Mouse (Mus musculus): ENCODE measurements around the gene Endod1.

The Endod1 gene

DNA sequence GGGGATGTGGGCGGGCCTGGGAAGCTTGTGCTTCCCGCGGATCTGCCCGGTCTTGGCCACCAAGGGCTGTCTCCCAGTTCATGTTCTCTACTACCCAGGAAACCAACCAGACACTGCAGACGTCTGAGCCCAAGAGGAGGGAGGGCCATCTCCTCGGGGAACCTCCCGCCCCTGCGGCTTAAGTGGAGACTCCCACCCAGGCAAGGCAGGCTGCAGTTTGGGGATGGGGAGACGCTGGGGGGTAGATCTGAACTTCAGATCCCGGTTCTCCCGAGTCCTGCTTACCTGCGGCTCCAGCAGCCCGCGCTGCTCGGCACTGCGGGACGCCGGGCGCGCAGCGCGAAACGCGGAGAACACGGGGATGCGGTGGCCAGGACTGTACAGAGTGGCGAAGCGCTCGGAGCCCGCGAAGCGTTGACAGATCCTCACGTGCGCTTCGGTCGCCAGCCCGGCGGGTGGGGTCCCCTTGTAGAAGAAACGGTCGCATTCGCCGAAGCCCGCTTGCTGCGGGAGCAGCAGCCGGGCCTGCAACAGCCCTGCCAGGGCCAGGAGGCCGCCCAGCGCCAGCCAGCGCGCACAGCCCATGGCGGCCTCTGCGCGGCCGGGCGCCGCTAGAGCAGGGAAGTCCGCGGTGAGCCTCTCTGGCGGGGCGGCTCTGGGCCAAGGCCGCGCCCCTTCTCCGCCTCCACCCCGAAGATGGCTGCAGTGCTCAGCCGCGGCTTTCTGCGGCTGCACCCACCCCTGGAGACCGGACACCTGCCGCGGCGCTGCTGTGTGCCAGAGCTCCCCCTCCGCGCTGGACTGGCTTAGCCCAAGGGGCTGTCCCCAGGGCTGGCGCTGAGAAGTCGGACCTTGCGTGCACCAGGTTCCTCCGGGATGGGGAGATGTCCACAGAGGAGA lies 671 bp downstream of the Endod1 start:
- CTCF ChIA-PET: no interaction called here

GRCm38 (mm10) chr9:14379769-14380385 lies 1.4 kb downstream of the Endod1 start:
- CTCF ChIA-PET: no interaction called here

DNA sequence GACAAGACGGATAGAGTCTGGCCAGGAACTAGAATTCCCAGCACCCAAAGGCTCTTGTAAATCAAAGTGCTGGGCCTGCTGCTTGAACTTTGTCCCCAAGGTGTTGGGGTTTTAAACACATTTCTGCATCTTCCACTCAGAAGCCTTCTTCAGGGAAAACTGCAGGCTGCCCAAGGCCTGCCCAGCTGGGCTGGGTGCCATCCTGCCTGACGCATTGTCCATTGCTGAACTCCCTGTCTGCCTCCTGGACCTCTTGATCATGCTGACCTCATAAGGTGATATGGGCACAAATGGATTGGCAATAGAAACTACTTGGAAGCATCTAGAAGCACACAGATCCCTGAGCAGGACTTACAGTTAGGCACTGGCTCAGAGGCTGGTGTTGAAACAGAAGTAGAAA lies 3.2 kb downstream of the Endod1 start:
- CTCF ChIA-PET: interaction anchor here (0.6 kb wide), 1 partner anchor 505 kb away, joined by 3 read pairs; no protein-coding TSS in a partner anchor

GRCm38 (mm10) chr9:14376149-14376548 lies 5.2 kb downstream of the Endod1 start:
- CTCF ChIA-PET: no interaction called here

- CTCF ChIA-PET: interaction anchor here (0.5 kb wide), 1 partner anchor 25 kb away, joined by 4 read pairs; no protein-coding TSS in a partner anchor
Observed at GRCm38 (mm10) chr9:14372440-14372839, 8.9 kb downstream of the Endod1 start.

DNA sequence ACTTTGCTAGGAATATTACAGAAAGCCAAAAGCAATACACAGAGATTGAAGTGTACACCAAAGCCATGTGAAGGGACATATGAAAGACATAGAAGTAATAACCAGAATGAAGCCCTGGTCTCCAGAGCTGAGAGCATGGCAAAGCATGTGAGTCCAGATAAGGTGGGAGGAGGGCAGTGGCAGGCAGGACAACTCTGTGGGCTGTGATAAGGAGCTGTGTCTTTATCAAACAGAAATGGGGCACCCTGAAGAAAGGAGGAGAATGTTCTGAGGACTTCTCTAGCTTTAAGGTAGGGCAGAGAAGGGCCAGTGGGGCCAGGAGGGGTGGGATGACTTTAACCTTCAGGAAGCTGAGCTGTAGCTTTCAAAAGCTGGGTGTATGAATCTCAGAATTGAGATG lies 12.0 kb downstream of the Endod1 start:
- CTCF ChIA-PET: no interaction called here

- CTCF ChIA-PET: no interaction called here
Observed at GRCm38 (mm10) chr9:14367850-14368249, 13.5 kb downstream of the Endod1 start.

- CTCF ChIA-PET: interaction anchor here (0.7 kb wide), 1 partner anchor 17 kb away, joined by 3 read pairs; no protein-coding TSS in a partner anchor
Observed at GRCm38 (mm10) chr9:14365481-14366125, 15.7 kb downstream of the Endod1 start.

GRCm38 (mm10) chr9:14364719-14365118 lies 16.6 kb downstream of the Endod1 start:
- CTCF ChIA-PET: interaction anchor here (0.7 to 1.1 kb wide), 2 partner anchors 14 to 16 kb away, joined by 3 read pairs; no protein-coding TSS in a partner anchor

DNA sequence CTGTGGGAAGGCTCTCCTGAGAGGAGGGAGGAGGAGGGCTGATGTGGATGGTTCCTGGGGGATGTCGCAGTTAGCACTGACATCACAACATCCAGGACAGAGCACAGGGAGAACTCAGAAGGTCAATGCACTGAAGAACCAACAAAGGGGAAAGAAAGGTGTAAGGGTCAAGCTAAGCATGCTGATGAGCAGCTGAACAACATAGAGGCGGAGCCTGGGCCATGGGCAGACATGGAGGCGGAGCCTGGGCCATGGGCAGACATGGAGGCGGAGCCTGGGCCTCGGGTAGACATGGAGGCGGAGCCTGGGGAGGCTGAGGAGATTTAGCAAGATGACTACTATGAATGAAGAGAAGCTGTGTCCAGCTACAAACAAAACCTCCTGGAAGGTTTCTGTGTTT lies 17.8 kb downstream of the Endod1 start:
- CTCF ChIA-PET: interaction anchor here (0.7 to 1.1 kb wide), 2 partner anchors 12 to 188 kb away, joined by 3 to 6 read pairs; no protein-coding TSS in a partner anchor

- CTCF ChIA-PET: interaction anchor here (0.5 kb wide), 1 partner anchor 35 kb away, joined by 3 read pairs; no protein-coding TSS in a partner anchor
Observed at GRCm38 (mm10) chr9:14362068-14362768, 19.1 kb downstream of the Endod1 start.

GRCm38 (mm10) chr9:14357033-14357432 lies 24.3 kb downstream of the Endod1 start:
- CTCF ChIA-PET: no interaction called here

GRCm38 (mm10) chr9:14354852-14355251 lies 26.5 kb downstream of the Endod1 start:
- CTCF ChIA-PET: interaction anchor here (0.7 kb wide), 1 partner anchor 429 kb away, joined by 3 read pairs; no protein-coding TSS in a partner anchor

DNA sequence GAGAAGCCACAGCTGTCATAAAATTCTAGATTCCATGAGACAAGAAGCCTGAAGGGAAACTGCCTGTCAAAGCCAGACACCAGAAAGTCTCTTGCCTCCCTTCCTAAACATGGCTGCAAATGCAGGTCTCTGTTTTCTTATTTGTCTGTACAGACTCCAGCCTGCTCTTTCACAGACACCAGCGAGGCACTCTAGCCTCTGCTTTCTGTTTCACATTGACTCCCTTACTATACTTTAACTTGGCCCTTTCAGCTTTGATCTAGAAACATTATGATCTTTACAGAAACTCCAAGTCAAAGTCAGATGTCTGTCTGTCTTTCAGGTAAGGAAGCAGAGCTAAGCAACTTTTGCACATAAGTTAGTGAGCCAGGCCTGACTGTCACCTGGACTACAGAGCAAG lies 29.0 kb downstream of the Endod1 start:
- CTCF ChIA-PET: no interaction called here

GRCm38 (mm10) chr9:14350787-14351186 lies 30.5 kb downstream of the Endod1 start:
- CTCF ChIA-PET: interaction anchor here (0.6 to 1.2 kb wide), 2 partner anchors 13 to 728 kb away, joined by 3 read pairs; no protein-coding TSS in a partner anchor

- CTCF ChIA-PET: interaction anchor here (1.1 kb wide), 1 partner anchor 16 kb away, joined by 3 read pairs; no protein-coding TSS in a partner anchor
Observed at GRCm38 (mm10) chr9:14349380-14349779, 31.9 kb downstream of the Endod1 start.

DNA sequence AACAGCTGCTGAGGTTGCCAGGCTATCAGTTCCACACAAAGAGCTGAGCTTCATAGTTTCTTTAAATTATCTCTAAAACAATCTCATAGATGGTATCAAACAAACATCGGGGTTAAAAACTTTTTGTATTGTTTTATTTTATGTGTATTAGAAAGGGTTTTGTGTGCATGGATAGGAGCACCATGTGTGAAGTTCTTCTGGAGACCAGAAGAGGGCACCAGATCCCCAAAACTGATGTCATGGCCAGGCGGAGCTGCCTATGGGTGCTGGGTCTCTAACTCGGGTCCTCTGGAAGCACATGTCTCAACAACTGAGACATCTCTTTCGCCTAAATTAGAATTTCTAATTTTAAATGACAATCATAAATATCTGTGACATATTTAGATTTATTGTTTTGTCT lies 32.9 kb downstream of the Endod1 start:
- CTCF ChIA-PET: interaction anchor here (1.1 kb wide), 1 partner anchor 17 kb away, joined by 3 read pairs; no protein-coding TSS in a partner anchor

- CTCF ChIA-PET: interaction anchor here (0.6 kb wide), 1 partner anchor 8 kb away, joined by 3 read pairs; no protein-coding TSS in a partner anchor
Observed at GRCm38 (mm10) chr9:14345866-14346265, 35.4 kb downstream of the Endod1 start.

GRCm38 (mm10) chr9:14342041-14342668 lies 39.2 kb downstream of the Endod1 start:
- CTCF ChIA-PET: interaction anchor here (0.7 to 1.2 kb wide), 2 partner anchors 50 to 452 kb away, joined by 3 to 6 read pairs; no protein-coding TSS in a partner anchor

GRCm38 (mm10) chr9:14338701-14339100 lies 42.6 kb downstream of the Endod1 start:
- CTCF ChIA-PET: interaction anchor here (0.5 kb wide), 1 partner anchor 162 kb away, joined by 6 read pairs; the partner anchor contains the start of genes Cwc15 and Kdm4d

Measured in spleen, embryonic (tissue).